Mouse (Mus musculus) spleen, postnatal 10 days (tissue): ENCODE data around the gene Cd6.

ENCODE experiments used
- DNase-seq, 2 experiments: peaks; one replicate each; pipeline ENCODE4 v3.0.0; 2021 to 2022; ENCODE audit warnings: low spot score in 2 of 2

The Cd6 gene

GRCm38 (mm10) chr19:10763381-10764031 lies 66.4 kb downstream of the Cd6 start:
- DNase-seq: no peak

- DNase-seq: no peak
These were observed 67.4 kb downstream of the Cd6 start for GRCm38 (mm10) chr19:10762468-10762867.

DNA sequence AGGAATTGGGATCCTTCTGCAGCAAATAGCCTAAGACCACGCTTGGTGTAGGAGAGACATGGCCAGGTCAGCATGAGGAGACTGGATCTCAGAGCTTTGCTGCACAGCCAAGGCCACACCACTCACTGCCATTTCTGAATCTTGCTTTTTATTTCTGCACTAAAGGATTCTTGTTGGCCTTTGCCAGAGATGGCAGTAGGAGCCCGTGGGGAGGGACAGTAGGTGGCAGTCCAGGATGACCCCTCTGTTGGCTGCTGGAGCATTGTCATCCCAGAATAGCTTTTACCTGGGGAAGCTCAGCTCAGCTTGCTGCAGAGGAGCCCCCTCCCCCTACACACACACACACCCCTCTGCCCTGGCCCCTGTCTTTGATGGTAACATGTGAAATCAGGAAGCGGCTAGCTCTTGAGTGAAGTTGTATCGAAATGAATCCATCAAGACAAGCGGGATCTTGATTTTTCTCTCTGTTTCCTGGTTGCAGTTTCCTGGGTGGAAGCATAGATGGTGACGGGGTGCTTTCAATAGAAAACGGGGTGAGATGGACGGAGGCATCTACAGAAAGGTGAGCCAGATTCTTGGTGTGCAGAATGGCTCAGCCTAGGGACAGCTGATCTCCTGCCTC lies 68.0 kb downstream of the Cd6 start:
- DNase-seq: no peak

DNA sequence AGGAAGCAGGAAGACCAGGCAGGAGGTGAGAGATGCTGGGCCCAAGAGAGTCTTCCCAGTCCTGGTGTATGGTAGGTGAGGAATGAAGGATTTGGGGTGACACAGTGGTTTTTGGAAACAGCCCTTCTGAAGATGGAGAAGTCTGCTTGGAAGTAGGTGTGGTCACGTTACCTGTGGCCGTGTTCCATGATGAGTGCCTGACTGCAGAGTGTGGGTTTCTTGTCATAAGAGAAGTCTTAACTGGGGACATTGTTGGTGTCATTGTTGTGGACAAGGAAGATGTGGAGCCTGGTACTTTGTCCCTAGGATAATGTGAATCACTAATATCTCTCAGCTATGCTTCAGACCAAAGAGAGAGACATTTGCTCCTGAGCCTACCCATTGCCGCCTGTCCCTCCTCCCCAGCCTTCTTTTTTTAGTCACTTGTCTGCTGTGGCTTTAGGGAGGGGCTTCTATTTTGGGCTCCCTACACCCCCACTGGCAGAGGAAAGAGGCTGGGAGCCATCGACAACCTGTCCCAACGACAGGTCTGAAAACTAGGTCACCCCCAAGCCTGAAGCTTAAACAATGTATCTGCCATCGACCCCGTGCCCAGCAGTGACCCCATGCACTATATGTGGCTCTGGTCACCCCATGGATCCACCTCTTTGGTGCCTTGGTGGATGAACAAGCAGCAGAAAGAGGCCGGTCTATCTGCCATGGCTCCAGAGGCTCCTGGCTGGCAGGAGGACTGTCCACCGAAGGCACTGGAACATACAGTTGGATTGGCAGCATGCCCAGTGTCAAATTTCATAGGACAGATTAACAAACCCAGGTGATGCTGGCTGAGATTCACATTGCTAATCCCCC lies 69.7 kb downstream of the Cd6 start:
- DNase-seq: no peak

DNA sequence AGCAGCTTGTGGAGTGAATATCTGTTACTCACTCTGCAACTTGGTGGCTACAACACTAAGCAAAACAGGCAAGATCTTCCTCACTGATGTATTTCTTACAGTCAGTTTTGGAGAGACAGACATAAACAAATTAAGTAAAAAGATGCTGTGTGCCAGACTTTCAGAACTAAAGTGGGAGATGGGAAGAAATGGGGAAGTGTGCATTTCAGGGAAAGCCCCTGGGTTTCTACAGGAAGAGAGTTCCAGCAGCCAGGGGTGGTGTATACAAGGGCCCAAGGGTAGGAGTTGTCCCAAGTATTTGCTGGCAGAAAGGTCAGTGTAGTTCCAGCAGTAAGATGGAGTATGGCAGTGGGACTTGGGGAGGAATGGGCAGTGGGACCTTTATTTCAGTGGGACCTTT lies 70.3 kb downstream of the Cd6 start:
- DNase-seq: no peak

DNA sequence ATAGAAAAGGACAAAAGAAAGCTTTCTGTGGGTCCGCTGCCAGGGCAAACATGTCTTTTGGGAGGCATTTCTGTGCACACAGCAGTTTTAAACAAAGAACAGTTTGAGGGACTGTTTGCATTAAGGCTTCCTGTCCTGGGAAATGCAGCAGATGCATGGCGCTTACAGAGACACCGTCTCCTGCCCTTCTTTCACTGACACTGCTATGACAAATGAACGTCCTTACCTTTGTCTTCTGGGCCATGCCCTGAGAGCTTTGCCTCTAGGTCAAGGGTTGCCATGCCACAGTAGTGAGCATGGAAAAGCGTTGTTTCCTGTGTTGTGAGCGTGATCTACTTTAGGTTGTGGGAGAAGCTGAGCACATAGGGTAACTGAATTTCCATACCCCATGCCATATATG lies 71.2 kb downstream of the Cd6 start:
- DNase-seq: no peak

GRCm38 (mm10) chr19:10757526-10757925 lies 72.3 kb downstream of the Cd6 start:
- no peak for DNase-seq

DNA sequence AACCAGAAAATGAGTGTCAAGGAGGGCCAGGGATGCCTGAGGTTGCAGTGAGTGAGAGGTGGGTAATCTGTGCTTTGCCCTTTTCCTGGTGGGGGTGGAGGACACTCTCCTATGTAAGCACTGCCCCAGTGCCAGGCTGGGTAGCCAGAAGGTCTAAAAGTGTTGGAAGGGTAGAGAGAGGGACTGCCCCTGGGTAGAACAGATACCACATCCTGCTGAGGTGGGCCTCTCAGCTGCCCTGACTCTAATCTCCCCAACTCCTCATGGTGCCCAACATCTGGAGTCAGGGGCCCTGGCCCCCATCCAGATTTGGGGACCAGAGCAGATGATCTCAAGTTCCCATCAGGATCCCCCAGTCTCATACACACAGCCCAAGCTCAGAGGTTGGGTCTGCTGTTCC lies 72.7 kb downstream of the Cd6 start:
- DNase-seq: no peak

DNA sequence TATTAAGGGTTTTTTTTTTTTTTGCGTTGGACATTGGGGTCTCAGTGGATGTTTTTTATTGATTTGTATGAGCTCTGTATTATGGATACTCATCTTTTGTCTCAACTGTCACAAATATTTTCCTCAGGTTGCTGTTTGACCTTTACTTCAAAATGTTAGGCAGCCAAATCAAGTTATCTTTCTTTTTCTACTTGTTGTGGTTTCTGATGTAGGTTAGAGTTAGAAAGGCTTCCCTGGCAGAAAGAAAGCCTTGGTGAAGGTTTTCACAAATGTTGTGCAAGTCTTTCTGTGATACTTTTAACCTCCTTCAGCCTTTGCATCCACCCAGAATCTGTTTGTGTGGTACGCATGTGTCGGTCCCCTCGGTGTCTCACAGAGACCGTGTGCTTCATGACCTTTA lies 77.2 kb downstream of the Cd6 start:
- no peak for DNase-seq

GRCm38 (mm10) chr19:10752106-10752505 lies 77.8 kb downstream of the Cd6 start:
- no peak for DNase-seq

DNA sequence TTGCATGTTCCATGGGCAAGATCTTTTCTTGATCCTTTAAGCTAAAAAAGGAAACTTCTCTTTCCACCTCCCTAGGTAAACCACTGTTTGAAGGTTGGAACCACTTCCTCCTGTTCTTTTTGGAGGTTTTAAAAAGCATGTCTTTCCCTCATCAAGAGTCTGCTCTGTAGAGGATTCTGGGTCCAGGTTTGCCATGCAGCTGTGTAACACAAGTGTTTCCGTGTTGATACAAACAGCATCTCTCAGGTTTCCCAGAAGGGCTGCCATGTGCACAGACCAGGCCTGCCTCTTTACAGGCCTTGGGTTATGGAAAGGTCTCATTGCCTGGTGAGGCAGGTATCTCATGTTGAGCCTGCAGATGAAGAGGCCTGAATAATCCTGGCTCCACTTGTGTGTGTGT lies 78.3 kb downstream of the Cd6 start:
- DNase-seq: no peak

DNA sequence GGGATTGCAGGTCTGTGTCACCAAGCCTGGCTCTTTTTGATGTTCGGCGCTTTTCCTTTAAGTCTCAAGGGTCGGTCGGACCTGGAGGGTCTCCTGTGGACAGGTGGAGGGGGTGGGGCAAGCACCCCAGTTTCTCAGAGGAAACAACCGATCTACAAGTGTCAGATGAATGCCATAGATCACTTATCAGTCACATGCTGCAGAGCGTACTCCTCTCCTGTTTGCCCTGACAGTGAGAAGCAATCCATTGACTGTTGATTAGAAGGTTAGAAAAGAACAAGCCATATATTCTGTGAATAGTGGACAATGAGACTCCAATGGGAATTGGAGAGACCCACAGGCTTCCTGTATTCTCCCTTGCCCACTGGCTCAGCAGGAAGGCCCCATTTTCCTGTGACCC lies 79.7 kb downstream of the Cd6 start:
- no peak for DNase-seq

- DNase-seq: no peak
These were observed 80.6 kb downstream of the Cd6 start for GRCm38 (mm10) chr19:10749295-10749694.

DNA sequence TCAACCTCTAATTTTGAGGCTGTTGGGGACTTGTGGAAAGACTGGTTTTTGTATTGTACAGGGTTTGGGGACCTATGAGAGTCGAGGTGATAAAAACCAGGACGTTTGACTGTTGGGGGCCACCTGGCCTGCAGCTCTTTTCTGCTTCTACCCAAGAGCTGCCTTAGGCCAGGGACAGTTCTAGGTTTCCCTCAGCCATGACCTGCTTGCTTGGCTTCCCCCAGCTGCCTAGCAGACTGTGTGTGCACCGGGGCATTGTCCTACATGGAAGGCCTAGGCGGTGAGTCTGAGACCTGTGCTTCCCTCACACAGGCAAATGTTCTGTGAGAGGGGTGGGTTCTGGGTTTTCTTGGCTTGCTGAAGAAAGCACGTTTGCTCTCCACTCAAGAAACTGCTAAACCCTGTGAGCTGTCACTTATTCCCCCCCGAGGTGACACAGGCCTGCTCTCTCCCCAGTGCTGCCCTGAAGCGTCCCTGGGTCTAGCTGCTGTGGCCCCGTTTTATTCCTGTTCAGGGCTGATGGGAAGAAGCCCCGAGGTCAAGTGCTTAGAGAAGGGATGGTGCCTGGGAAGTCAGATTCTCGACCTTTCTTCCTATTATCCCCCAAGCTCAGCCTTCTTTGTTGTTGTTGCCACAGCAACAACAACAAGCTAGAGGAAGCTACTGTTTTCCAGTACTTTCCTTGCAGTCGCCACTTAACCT lies 81.3 kb downstream of the Cd6 start:
- DNase-seq: no peak

DNA sequence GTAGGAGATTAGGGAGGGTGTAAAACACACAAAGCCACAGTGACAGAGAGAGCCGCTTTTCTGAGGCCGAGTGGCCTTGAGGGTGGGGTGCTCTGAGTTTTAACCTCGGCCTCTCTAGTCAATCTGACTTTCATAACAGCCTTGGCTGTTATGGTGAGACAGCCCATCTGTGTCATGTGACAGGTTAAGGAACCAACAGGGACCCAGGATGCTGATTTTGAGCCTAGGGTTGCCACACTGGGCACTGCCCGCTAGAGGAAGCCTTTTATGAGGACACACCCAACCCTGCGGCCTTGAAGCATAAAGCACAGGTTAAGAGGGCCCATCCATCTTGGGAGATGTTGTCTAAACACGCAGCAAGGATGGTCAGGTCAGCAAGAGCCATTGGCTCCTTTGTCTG lies 82.1 kb downstream of the Cd6 start:
- DNase-seq: peak in 1 of 2 experiments; percentile 35

DNA sequence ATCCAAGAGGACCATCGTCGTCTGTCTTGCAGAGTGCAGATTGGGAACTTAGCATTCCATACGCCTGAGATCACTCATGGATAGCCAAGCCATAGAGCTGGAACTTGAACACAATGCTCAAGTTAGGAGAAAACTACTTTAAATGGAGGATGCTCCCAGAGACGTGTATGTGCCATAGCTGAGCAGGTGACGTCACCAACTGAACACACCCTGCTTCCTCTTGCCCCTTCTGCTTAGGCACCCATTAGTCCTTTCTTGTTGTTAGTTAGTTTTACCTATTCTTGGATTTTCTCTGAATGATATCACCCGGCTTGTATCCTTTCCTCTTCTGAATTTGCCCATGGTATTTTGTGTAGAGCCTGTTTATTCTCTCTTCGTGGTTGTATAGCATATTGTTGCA lies 82.7 kb downstream of the Cd6 start:
- no peak for DNase-seq

DNA sequence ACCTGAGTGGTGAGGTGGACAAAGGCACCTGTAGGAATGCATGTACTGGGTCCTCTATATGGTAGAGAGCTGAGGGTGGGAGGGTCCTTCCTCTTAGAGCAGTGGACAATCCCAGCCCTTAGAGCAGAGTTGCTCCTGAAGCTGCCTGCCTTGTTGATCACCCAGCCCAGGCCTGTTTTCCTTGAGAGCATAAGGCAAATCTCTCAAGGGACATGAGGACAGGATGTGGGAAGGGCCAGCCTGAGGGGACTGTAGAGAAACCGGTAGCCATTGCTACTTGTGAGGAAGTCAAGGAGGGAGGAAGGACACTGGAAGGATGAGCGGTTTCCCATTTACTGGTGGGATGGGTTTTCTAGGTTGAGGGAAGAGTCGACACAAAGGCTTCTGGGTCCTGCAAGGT lies 87.3 kb downstream of the Cd6 start:
- DNase-seq: no peak

DNA sequence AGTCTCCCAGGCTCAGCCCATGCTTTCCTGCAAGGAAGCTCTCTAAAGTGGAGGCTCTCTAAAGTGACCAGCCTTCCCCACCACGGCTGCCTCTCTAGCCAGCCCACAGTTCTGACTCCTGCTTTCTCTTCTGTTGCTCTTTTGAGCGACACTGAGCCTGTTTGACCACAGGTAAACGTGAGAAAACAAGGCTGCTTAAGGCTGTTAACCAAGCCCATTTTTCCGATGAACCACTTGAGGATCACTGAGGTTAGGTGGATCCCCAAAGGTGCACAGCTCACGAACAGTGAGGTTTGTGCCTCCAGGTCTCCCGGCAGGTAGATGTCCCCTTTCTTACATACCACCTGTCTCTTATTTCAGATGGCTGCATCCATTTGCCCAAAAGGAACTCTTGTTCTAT lies 87.7 kb downstream of the Cd6 start:
- DNase-seq: no peak

- DNase-seq: peak in 1 of 2 experiments; percentile 35
These were observed 89.0 kb downstream of the Cd6 start for GRCm38 (mm10) chr19:10740641-10741440.

GRCm38 (mm10) chr19:10739916-10740315 lies 89.9 kb downstream of the Cd6 start:
- DNase-seq: no peak
